Mouse (Mus musculus): ENCODE measurements around the gene Swt1.

GRCm38 (mm10) chr1:151329601-151330000 lies 98.7 kb downstream of the Swt1 start:
- no peak for TF ChIP-seq CTCF (IDR thresholded peaks at IDR 0.05; ENCODE audit: extremely low read depth, insufficient read depth, low read length)
- no peak for TF ChIP-seq POLR2A (IDR thresholded peaks at IDR 0.05; ENCODE audit: extremely low read depth, insufficient read depth, low read length)
